Comparison of ENCODE assay signal across 19 mouse cellular contexts in the genomic region with DNA sequence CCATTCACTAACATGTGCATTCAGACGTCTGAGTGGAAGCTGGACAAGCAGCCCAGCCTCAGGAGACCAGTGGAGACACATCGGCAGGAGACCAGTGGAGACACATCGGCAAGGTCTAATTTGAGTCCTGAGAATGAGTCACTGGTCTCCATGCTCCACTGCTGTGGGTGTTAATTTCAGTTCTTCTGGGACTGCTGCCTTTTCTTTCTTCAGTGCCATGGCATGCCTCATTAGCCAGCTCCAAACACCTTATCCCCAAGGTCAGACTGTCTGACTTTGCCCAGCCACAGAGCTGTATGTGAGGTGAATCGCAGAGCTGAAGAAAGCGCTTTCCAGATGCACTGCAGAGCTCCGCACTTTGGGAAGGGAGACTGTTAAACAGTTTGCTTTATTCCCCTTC.
DNase-seq lines count a peak whose midpoint lies in the region; ATAC-seq and TF ChIP-seq lines count a peak whose summit lies in the region.
"Had no signal": no experiment of that assay in that cellular context is flagged by ENCODE, and none has a peak within 500 bp of the region (broad histone marks: within the 10 kb centered on the region; RNA-seq: fewer than 3 reads in every experiment).

No protein-coding gene starts in this region.

- DNase-seq in kidney, adult 2 months: peak; percentile 40
- DNase-seq in kidney, adult 18-20 months: no peak
- DNase-seq in Patski (ENCODE audit: low read depth, low spot score): peak; percentile 92
- DNase-seq in brain, embryonic 14.5 days (ENCODE audit: low read depth): peak; percentile 17
- DNase-seq in kidney, postnatal 14 days: peak; percentile 23
- DNase-seq in cerebellum, adult 11-12 months: no peak
- DNase-seq in limb, embryonic 10.5 days (ENCODE audit: low spot score): no peak
- DNase-seq: cerebellum, adult 2 months; heart, adult 18-20 months; layer of hippocampus, postnatal 36 days; liver, embryonic 13.5 days; right cerebral cortex, postnatal 14 days had no signal

- no peak overlapping the region for H3K27ac ChIP-seq in kidney, adult 2 months (ENCODE audit: insufficient read depth, low read depth, low read length)
- H3K27ac ChIP-seq in limb, embryonic 10.5 days: no peak overlapping the region
- H3K27ac ChIP-seq: embryonic facial prominence, embryonic 12.5 days; limb, embryonic 12.5 days; liver, embryonic 13.5 days; lung, embryonic 15.5 days; macrophage; midbrain, embryonic 15.5 days; stomach, embryonic 15.5 days had no signal

- H3K9me3 ChIP-seq in limb, embryonic 10.5 days (replicated peaks): no peaks in the 10 kb centered on the region
- H3K9me3 ChIP-seq: embryonic facial prominence, embryonic 12.5 days; forebrain, embryonic 15.5 days; limb, embryonic 12.5 days; liver, embryonic 13.5 days; lung, embryonic 15.5 days; midbrain, embryonic 15.5 days; stomach, embryonic 15.5 days had no signal

- WGBS in kidney, adult 2 months: 49% methylated on average over 6 of the region's 6 CpGs
- WGBS in limb, embryonic 10.5 days: 86% methylated on average over 6 of the region's 6 CpGs

- H3K4me1 ChIP-seq in kidney, adult 2 months (ENCODE audit: control insufficient read depth, insufficient read depth, low read length): no peaks in the 10 kb centered on the region
- no peaks in the 10 kb centered on the region for H3K4me1 ChIP-seq in limb, embryonic 10.5 days
- H3K4me1 ChIP-seq: embryonic facial prominence, embryonic 12.5 days; limb, embryonic 12.5 days; liver, embryonic 13.5 days; lung, embryonic 15.5 days; stomach, embryonic 15.5 days had no signal

- H3K36me3 ChIP-seq in kidney, adult 2 months (ENCODE audit: control insufficient read depth, insufficient read depth, low read length): no peaks in the 10 kb centered on the region
- no peaks in the 10 kb centered on the region for H3K36me3 ChIP-seq in limb, embryonic 10.5 days
- H3K36me3 ChIP-seq: embryonic facial prominence, embryonic 12.5 days; forebrain, embryonic 15.5 days; limb, embryonic 12.5 days; liver, embryonic 13.5 days; lung, embryonic 15.5 days; midbrain, embryonic 15.5 days; stomach, embryonic 15.5 days had no signal

- TF ChIP-seq CTCF in kidney, adult 2 months (conservative IDR thresholded peaks at IDR 0.05; ENCODE audit: insufficient read depth, insufficient read length, low read depth, low read length): no peak
- TF ChIP-seq CTCF in Patski (IDR thresholded peaks at IDR 0.05): no peak
- TF ChIP-seq CTCF in brain, embryonic 14.5 days (IDR thresholded peaks at IDR 0.05; ENCODE audit: borderline replicate concordance, extremely low read depth, insufficient read depth, insufficient read length): no peak

- ATAC-seq in Patski: peak; percentile 98
- ATAC-seq: forebrain, embryonic 15.5 days; midbrain, embryonic 15.5 days had no signal

- CTCF ChIA-PET in Patski (lab: Charles Lee): interaction anchor here (1.2 kb wide), 1 partner anchor 13 kb away, joined by 4 read pairs; no protein-coding TSS in a partner anchor

- no peak overlapping the region for H3K4me3 ChIP-seq in kidney, adult 2 months (ENCODE audit: insufficient read depth, low read depth, low read length)
- H3K4me3 ChIP-seq in limb, embryonic 10.5 days: no peak overlapping the region
- H3K4me3 ChIP-seq: embryonic facial prominence, embryonic 12.5 days; forebrain, embryonic 15.5 days; limb, embryonic 12.5 days; liver, embryonic 13.5 days; lung, embryonic 15.5 days; midbrain, embryonic 15.5 days; stomach, embryonic 15.5 days had no signal

- POLR2A ChIA-PET in Patski (lab: Charles Lee): no interaction called here

- in situ Hi-C loops in Patski (cut with MboI; ENCODE audit: low pct_unique_long_range_greater_than_20kb): no loop called here

- no peaks in the 10 kb centered on the region for H3K27me3 ChIP-seq in kidney, adult 2 months (replicated peaks; ENCODE audit: control insufficient read depth, insufficient read depth, low read length)
- H3K27me3 ChIP-seq in Patski: no peaks in the 10 kb centered on the region
- H3K27me3 ChIP-seq in limb, embryonic 10.5 days (ENCODE audit: low read depth, poor library complexity, severe bottlenecking): no peaks in the 10 kb centered on the region
- H3K27me3 ChIP-seq: embryonic facial prominence, embryonic 12.5 days; forebrain, embryonic 15.5 days; limb, embryonic 12.5 days; liver, embryonic 13.5 days; lung, embryonic 15.5 days; midbrain, embryonic 15.5 days; stomach, embryonic 15.5 days had no signal

- no peak for TF ChIP-seq POLR2A in kidney, adult 2 months (IDR thresholded peaks at IDR 0.05; ENCODE audit: low read depth, low read length)
- TF ChIP-seq POLR2A in brain, embryonic 14.5 days (IDR thresholded peaks at IDR 0.05; ENCODE audit: borderline replicate concordance, extremely low read depth, insufficient read depth, insufficient read length, poor library complexity, severe bottlenecking): no peak

Comparison
In these comparisons a context has a peak if more than half of its experiments do, and no peak if none do; other contexts are left out.
1. DNase-seq: peak in kidney, adult 2 months (single experiment), Patski (single experiment), brain, embryonic 14.5 days (single experiment) and kidney, postnatal 14 days (single experiment); none in kidney, adult 18-20 months (single experiment), cerebellum, adult 11-12 months (single experiment) and limb, embryonic 10.5 days (single experiment).